Mouse (Mus musculus): ENCODE measurements around the gene Tex35. TPM values are rescaled to one million over a fixed set of nuclear protein-coding genes. Genes with fewer than 3 reads are reported as not detected.

Gene Tex35
- total RNA-seq (2021), result not detected
- long read RNA-seq, experiment 1, result 0 reads
- long read RNA-seq, experiment 2, result 0 reads

DNA sequence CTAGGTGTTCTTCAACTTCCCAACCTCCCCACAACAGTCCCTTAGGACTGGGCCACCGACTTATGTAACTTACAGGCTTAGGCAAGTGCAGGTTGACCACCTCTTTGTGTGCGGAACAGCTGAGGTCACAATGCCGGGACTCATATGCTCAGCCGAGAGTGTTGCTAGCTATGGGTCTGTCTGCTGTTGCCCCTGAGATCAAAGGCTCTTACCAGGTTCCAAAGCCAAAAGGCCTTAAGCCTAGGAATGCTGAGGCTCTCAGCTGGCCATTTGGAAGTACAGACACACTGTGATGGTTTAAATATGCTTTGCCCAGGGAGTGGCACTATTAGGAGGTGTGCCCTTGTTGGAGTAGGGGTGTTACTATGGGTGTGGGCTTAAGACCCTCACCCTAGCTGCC lies at the start of gene Tex35:
Gene Tex35, minus strand, starts transcription at position 101 of the 400 bp plus-strand sequence.
- intact Hi-C loops (cut with DNase I), result no loop called here
- DNase-seq (ENCODE audit: low spot score in 2 of 2), result no peak

DNA sequence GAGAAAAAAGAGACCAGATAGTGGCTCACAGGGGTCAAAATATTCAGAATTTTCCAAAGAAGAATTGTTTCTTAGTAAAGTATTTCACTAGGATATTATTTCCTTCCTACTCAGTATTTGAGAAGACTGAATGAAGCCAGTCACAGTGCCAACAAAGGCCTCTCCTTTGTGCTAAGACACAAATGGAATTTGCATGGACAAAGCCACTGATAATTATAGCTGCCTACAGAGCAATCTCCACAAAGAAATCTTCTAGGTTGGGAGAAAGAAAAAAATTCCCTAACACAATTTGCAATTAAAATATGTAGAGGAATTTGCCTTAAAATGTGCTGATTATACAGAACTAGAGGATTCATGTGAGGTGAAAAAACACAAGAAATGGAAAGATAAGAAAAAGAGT lies 45.3 kb upstream of the Tex35 start:
- intact Hi-C loops (cut with DNase I), result no loop called here

GRCm38 (mm10) chr1:157150107-157150506 lies 41.6 kb upstream of the Tex35 start:
- no peak for DNase-seq (ENCODE audit: low spot score in 2 of 2)
- intact Hi-C loops (cut with DNase I), result no loop called here

More for the DNA sequence above, 45.3 kb upstream of the Tex35 start:
- no peak for DNase-seq (ENCODE audit: low spot score in 2 of 2)

DNA sequence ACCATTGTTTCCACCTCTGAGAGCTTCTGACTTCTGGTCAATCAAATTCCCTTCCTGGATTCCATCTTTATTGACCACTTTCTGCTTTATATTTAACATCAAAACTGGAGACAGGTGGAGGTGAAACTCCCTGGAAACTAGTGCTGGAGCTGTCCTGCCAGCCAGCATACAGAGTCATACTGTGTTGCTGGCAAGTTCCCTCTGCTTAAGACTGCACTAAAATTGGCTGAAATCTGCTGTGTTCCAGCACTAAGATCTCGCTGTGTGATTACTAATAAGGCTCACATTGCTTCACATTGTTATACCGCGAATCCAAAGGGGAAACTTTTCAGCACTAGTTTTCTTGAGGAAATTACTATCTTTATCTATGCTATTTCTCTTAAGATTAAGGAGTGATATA lies 36.1 kb upstream of the Tex35 start:
- intact Hi-C loops (cut with DNase I), result loop anchor here (10.0 kb wide), 2 partner anchors 140 to 270 kb away; partner anchors contain the start of gene Rasal2
- no peak for DNase-seq (ENCODE audit: low spot score in 2 of 2)

DNA sequence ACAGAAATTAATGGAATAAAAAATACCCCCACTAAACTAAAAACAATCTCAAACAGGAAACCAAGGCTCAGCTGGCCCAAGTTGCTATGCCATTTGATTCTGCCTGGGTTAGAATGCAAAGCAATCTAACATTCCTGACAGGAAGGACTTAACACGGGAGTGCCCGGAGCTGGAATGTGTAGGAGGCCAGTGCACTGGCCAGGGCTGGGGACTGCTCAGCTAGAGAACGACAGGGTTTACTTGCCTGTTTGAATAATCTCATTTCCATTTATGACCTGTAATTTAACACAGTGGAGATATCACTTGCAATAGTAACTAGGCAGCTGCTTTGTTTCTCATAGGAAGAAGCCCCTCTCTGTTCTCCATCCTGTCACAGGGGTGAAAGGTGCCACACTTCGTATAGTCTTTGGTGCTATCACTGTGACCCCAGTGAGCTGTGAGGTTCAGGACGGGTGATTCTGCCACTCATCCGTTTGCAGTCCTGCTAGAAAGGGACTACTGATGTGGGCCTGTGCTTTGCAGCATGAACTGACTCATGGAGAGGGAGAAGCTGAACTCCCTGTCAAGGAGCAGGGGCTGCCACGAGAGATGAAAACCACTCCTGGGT lies 34.9 kb upstream of the Tex35 start:
- intact Hi-C loops (cut with DNase I), result loop anchor here (10.0 kb wide), 2 partner anchors 141 to 271 kb away; partner anchors contain the start of gene Rasal2
- peak in 1 of 2 experiments; percentile 1 for DNase-seq (ENCODE audit: low spot score in 2 of 2)

GRCm38 (mm10) chr1:157141014-157141413 lies 32.5 kb upstream of the Tex35 start:
- DNase-seq (ENCODE audit: low spot score in 2 of 2), result no peak
- intact Hi-C loops (cut with DNase I), result loop anchor here (10.0 kb wide), 2 partner anchors 144 to 274 kb away; partner anchors contain the start of gene Rasal2

- intact Hi-C loops (cut with DNase I), result no loop called here
Measured at GRCm38 (mm10) chr1:157137854-157138241, 29.4 kb upstream of the Tex35 start.

GRCm38 (mm10) chr1:157137132-157137853 lies 28.8 kb upstream of the Tex35 start:
- peak in 1 of 2 experiments; percentile 59 for DNase-seq (ENCODE audit: low spot score in 2 of 2)
- intact Hi-C loops (cut with DNase I), result no loop called here

More at GRCm38 (mm10) chr1:157137854-157138241, 29.4 kb upstream of the Tex35 start:
- no peak for DNase-seq (ENCODE audit: low spot score in 2 of 2)

GRCm38 (mm10) chr1:157128219-157128618 lies 19.7 kb upstream of the Tex35 start:
- no peak for DNase-seq (ENCODE audit: low spot score in 2 of 2)
- intact Hi-C loops (cut with DNase I), result no loop called here

DNA sequence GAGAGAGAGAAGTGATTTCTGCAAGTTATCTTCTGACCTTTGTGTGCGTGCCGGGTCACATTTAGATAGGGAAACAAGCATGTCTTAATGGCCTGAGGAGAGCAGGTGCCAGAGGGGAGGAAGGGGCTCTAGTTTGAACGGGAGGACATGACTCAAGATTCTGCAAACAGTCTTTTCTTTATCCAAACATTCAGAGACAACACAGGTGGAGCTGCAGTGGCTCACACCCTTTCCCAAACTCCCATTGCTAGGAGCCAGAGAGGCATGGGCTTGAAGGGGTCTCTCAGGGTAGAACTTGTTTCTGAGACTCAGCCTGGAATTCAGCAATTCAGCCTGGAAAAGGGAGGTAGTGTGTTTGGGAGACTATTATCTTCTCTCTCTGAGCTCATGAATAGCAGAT lies 15.4 kb upstream of the Tex35 start:
- no peak for DNase-seq (ENCODE audit: low spot score in 2 of 2)
- intact Hi-C loops (cut with DNase I), result no loop called here

GRCm38 (mm10) chr1:157119168-157119567 lies 10.7 kb upstream of the Tex35 start:
- intact Hi-C loops (cut with DNase I), result no loop called here
- DNase-seq (ENCODE audit: low spot score in 2 of 2), result no peak

DNA sequence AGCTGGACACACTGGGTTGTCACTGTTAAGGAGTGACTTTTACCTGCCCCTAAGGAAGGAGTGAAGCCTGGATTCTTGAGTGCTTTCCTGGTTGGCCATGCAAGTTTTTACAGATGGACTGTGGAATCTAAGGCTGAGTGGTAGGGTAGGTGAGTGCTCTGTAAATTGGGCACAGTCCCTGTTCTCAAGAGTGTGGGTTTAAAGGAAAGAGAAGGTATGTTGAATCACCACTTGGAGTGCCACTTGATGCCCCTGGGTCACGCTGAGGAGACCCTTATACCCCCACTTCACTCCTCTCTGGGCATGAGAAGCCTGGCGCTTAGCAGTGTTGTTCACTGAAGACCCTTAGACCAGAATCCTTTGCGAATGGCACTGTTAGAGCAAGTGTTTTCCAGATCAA lies 9.0 kb upstream of the Tex35 start:
- intact Hi-C loops (cut with DNase I), result no loop called here
- no peak for DNase-seq (ENCODE audit: low spot score in 2 of 2)

GRCm38 (mm10) chr1:157114492-157114891 lies 6.0 kb upstream of the Tex35 start:
- DNase-seq (ENCODE audit: low spot score in 2 of 2), result peak; percentile 16 to 38
- intact Hi-C loops (cut with DNase I), result no loop called here

- intact Hi-C loops (cut with DNase I), result no loop called here
- DNase-seq (ENCODE audit: low spot score in 2 of 2), result no peak
Measured at GRCm38 (mm10) chr1:157110287-157110835, 1.9 kb upstream of the Tex35 start.

- intact Hi-C loops (cut with DNase I), result no loop called here
- peak; percentile 28 to 58 for DNase-seq (ENCODE audit: low spot score in 2 of 2)
Measured at GRCm38 (mm10) chr1:157101122-157101865, 7.2 kb downstream of the Tex35 start.

DNA sequence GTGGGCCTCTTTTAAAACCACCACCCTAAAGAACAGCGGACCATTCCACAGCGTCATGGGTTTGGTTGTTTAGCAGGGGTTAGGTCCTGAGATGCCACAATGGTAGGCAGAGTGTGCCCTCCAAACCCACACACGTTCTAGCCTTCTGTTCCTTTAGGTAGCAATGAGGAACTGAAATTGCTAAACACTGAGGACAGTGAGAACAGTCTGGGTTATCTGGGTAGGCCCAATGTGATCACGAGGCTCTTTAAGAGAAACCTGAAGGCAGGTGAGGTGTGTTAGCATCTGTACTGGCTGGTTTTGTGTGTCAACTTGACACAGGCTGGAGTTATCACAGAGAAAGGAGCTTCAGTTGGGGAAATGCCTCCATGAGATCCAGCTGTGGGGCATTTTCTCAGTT lies 12.9 kb downstream of the Tex35 start:
- DNase-seq (ENCODE audit: low spot score in 2 of 2), result no peak
- intact Hi-C loops (cut with DNase I), result no loop called here

GRCm38 (mm10) chr1:157092622-157093021 lies 15.9 kb downstream of the Tex35 start:
- intact Hi-C loops (cut with DNase I), result no loop called here

DNA sequence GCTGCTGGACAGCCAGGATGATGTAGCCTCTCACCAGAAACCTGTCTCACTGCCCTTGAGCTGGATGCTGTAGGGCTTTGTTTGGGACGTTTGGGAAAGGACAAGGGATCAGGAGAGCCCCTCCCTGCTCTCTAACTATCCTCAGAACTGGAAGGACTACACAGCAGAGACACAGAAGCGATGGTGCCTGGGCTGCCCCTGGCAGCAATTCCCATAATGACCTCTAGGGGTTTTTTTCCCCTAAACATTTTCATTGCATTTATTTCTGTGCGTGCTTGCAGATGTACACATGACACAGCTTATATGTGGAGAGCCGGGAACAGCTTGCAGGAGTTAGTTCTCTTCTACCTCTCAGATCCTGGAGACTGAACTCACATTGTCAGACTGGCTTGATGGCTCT lies 16.3 kb downstream of the Tex35 start:
- intact Hi-C loops (cut with DNase I), result no loop called here

More at GRCm38 (mm10) chr1:157092622-157093021, 15.9 kb downstream of the Tex35 start:
- no peak for DNase-seq (ENCODE audit: low spot score in 2 of 2)

GRCm38 (mm10) chr1:157090835-157091234 lies 17.6 kb downstream of the Tex35 start:
- intact Hi-C loops (cut with DNase I), result no loop called here

More for the DNA sequence above, 16.3 kb downstream of the Tex35 start:
- DNase-seq (ENCODE audit: low spot score in 2 of 2), result no peak

More at GRCm38 (mm10) chr1:157090835-157091234, 17.6 kb downstream of the Tex35 start:
- DNase-seq (ENCODE audit: low spot score in 2 of 2), result no peak
